Comparison of ENCODE assay signal across 25 mouse cellular contexts in the genomic region with DNA sequence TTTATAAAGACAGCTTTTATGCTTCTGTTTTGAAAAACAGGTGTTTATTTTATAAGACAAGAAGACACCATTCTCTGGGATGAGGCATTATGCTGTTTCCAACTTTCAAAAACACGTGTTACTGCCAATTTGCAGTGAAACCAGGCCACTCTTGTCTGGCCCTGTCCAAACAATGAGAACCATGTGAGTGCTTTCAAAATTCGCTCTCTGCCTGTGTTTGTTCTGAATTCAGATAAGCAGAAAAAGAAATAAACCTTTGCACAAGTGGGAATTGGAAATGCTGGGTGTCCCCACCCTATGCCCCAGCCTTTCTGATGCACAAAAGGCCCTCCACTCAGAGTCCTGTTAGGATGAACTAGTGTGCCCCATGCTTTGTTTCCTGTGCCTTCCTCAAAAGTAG. TPM values are rescaled to one million over a fixed set of nuclear protein-coding genes. Genes with fewer than 3 reads are reported as not detected.
DNase-seq lines count a peak whose midpoint lies in the region; ATAC-seq and TF ChIP-seq lines count a peak whose summit lies in the region.
"Had no signal": no experiment of that assay in that cellular context is flagged by ENCODE, and none has a peak within 500 bp of the region (broad histone marks: within the 10 kb centered on the region; RNA-seq: fewer than 3 reads in every experiment).

No protein-coding gene starts in this region.

- no peak overlapping the region for H3K9ac ChIP-seq in lung, postnatal 0 days (replicated peaks; ENCODE audit: low read depth)
- H3K9ac ChIP-seq: hindbrain, embryonic 14.5 days; kidney, embryonic 15.5 days; liver, embryonic 15.5 days had no signal

- no peaks in the 10 kb centered on the region for H3K9me3 ChIP-seq in lung, postnatal 0 days (ENCODE audit: low read length)
- H3K9me3 ChIP-seq: kidney, embryonic 15.5 days; liver, embryonic 15.5 days had no signal

- TF ChIP-seq CTCF in lung, postnatal 0 days (IDR thresholded peaks at IDR 0.05), result no peak

- no peaks in the 10 kb centered on the region for H3K27me3 ChIP-seq in lung, postnatal 0 days (replicated peaks; ENCODE audit: insufficient read depth, low read length)
- H3K27me3 ChIP-seq: kidney, embryonic 15.5 days; liver, embryonic 15.5 days had no signal

- no peaks in the 10 kb centered on the region for H3K4me1 ChIP-seq in lung, postnatal 0 days (ENCODE audit: insufficient read depth, low read depth, low read length)
- H3K4me1 ChIP-seq: liver, embryonic 15.5 days had no signal

- intact Hi-C loops in heart, postnatal 10 days (cut with DNase I), result no loop called here

- no peak overlapping the region for H3K27ac ChIP-seq in lung, postnatal 0 days (ENCODE audit: low read length)
- H3K27ac ChIP-seq: hindbrain, embryonic 14.5 days; kidney, embryonic 15.5 days; liver, embryonic 15.5 days had no signal

- H3K36me3 ChIP-seq in lung, postnatal 0 days (ENCODE audit: insufficient read depth, low read length), result no peaks in the 10 kb centered on the region
- H3K36me3 ChIP-seq: kidney, embryonic 15.5 days; liver, embryonic 15.5 days had no signal

- H3K4me2 ChIP-seq in lung, postnatal 0 days (replicated peaks; ENCODE audit: low read depth, low read length), result no peak overlapping the region
- H3K4me2 ChIP-seq: heart, embryonic 11.5 days; hindbrain, embryonic 14.5 days; kidney, embryonic 15.5 days; liver, embryonic 15.5 days had no signal

- no peak overlapping the region for H3K4me3 ChIP-seq in lung, postnatal 0 days (ENCODE audit: low read depth, low read length)
- H3K4me3 ChIP-seq: erythroblast, embryonic 14.5 days; kidney, embryonic 15.5 days; liver, embryonic 15.5 days had no signal

- DNase-seq in heart, adult 18-20 months, result peak; percentile 23 to 48
- no peak for DNase-seq in heart, postnatal 10 days
- no peak for DNase-seq in lung, postnatal 0 days (ENCODE audit: low spot score)
- DNase-seq in lung, postnatal 4 days, result no peak
- peak; percentile 18 for DNase-seq in urinary bladder, postnatal 14 days (ENCODE audit: low spot score)
- no peak for DNase-seq in urinary bladder, postnatal 4 days (ENCODE audit: low spot score in 2 of 2)
- DNase-seq in kidney, adult 18-20 months, result no peak
- DNase-seq: adrenal gland, postnatal 25 days; cerebellum, adult 2 months; cerebellum, postnatal 14 days; heart, postnatal 4 days; kidney, postnatal 25 days; layer of hippocampus, postnatal 36 days; left cerebral cortex, postnatal 4 days; right cerebral cortex, postnatal 4 days; thymus, adult 2 months; thymus, postnatal 36 days had no signal

- 24% methylated on average over 2 of the region's 2 CpGs for WGBS in lung, postnatal 0 days

- TF ChIP-seq EP300 in lung, postnatal 0 days (IDR thresholded peaks at IDR 0.05), result no peak

- peak; percentile 50; the same call in 1 of the 2 replicates for ATAC-seq in lung, postnatal 0 days
- ATAC-seq: forebrain, embryonic 16.5 days; intestine, postnatal 0 days had no signal

RNA-seq across cellular contexts. Expression of a gene that starts 55.4 kb away (rescaled TPM):
- total RNA-seq in heart, adult 18-20 months (2021), result 1 to 10 TPM; 7.4 to 8.8 TPM
- total RNA-seq in heart, postnatal 10 days (2021), result 10 to 100 TPM; 14.2 to 15.5 TPM
- 20.8 and 23.6 TPM in 2 replicates for polyA plus RNA-seq in lung, postnatal 0 days (2015; fragmentation: Nextera tagmentation; extraction: Ambion mirVana)
- total RNA-seq: MEL had no signal

Comparison
In these comparisons a context has a peak if more than half of its experiments do, and no peak if none do; other contexts are left out.
1. DNase-seq: peak in heart, adult 18-20 months (2 of 2) and urinary bladder, postnatal 14 days (single experiment); none in heart, postnatal 10 days (0 of 2), lung, postnatal 0 days (single experiment), lung, postnatal 4 days (0 of 2), urinary bladder, postnatal 4 days (0 of 2) and kidney, adult 18-20 months (single experiment).